Mouse (Mus musculus) c-Kit-negative CD71-positive TER-119-positive erythroid progenitor cells, embryonic 14.5 days (primary cell): ENCODE results near the gene Crocc.

Experiments
- DNase-seq: peaks from one replicate; pipeline ENCODE4 v3.0.0-alpha.2; 2013; ENCODE audit warnings: low read depth, low spot score

Crocc gene

GRCm38 (mm10) chr4:141060426-141061301 lies at the start of gene Crocc:
Crocc (minus strand) TSS chr4:141060550.
- DNase-seq: peak; percentile 93

- no peak for DNase-seq
Observed at GRCm38 (mm10) chr4:141108196-141108732, 47.9 kb upstream of the Crocc start.

GRCm38 (mm10) chr4:141106526-141107183 lies 46.3 kb upstream of the Crocc start:
- DNase-seq: no peak

- peak; percentile 50 for DNase-seq
Observed at GRCm38 (mm10) chr4:141101855-141102254, 41.5 kb upstream of the Crocc start.

GRCm38 (mm10) chr4:141101291-141101690 lies 40.9 kb upstream of the Crocc start:
- DNase-seq: no peak

GRCm38 (mm10) chr4:141099956-141100355 lies 39.6 kb upstream of the Crocc start:
- DNase-seq: no peak

- no peak for DNase-seq
Observed at GRCm38 (mm10) chr4:141098935-141099334, 38.6 kb upstream of the Crocc start.

- DNase-seq: no peak
Observed at GRCm38 (mm10) chr4:141096710-141097109, 36.4 kb upstream of the Crocc start.

GRCm38 (mm10) chr4:141095016-141095415 lies 34.7 kb upstream of the Crocc start:
- no peak for DNase-seq

GRCm38 (mm10) chr4:141088714-141089113 lies 28.4 kb upstream of the Crocc start:
- DNase-seq: no peak

- no peak for DNase-seq
Observed at GRCm38 (mm10) chr4:141088033-141088432, 27.7 kb upstream of the Crocc start, which contains the start of gene Spata21. Spata21 (plus strand) TSS chr4:141088333.

- no peak for DNase-seq
Observed at GRCm38 (mm10) chr4:141086862-141087261, 26.5 kb upstream of the Crocc start.

- no peak for DNase-seq
Observed at GRCm38 (mm10) chr4:141078510-141079137, 18.3 kb upstream of the Crocc start.

- DNase-seq: peak; percentile 90
Observed at GRCm38 (mm10) chr4:141077681-141078509, 17.5 kb upstream of the Crocc start, which contains the start of gene Necap2. Necap2 (minus strand) TSS chr4:141078357.

GRCm38 (mm10) chr4:141076761-141077506 lies 16.6 kb upstream of the Crocc start:
- no peak for DNase-seq

- DNase-seq: no peak
Observed at GRCm38 (mm10) chr4:141074109-141074508, 13.8 kb upstream of the Crocc start.

- DNase-seq: no peak
Observed at GRCm38 (mm10) chr4:141073661-141074060, 13.3 kb upstream of the Crocc start.

GRCm38 (mm10) chr4:141072502-141072901 lies 12.2 kb upstream of the Crocc start:
- DNase-seq: no peak

GRCm38 (mm10) chr4:141069731-141070130 lies 9.4 kb upstream of the Crocc start:
- DNase-seq: no peak

GRCm38 (mm10) chr4:141068655-141069054 lies 8.3 kb upstream of the Crocc start:
- DNase-seq: no peak
